In genomic region chr11:101300881-101301280, GRCm38 (mm10) we compare ENCODE assay signal across 8 mouse cellular contexts. TPM values are rescaled to one million over a fixed set of nuclear protein-coding genes. Genes with fewer than 3 reads are reported as not detected.
DNase-seq lines count a peak whose midpoint lies in the region; ATAC-seq and TF ChIP-seq lines count a peak whose summit lies in the region.

No protein-coding gene starts in this region.

- no peak for TF ChIP-seq POLR2A in kidney, adult 2 months (IDR thresholded peaks at IDR 0.05; ENCODE audit: low read depth, low read length)
- TF ChIP-seq POLR2A in bone marrow, adult 2 months (IDR thresholded peaks at IDR 0.05; ENCODE audit: borderline replicate concordance, control insufficient read depth, low read depth, low read length) = no peak

- no peaks in the 10 kb centered on the region for H3K36me3 ChIP-seq in kidney, adult 2 months (ENCODE audit: control insufficient read depth, insufficient read depth, low read length)
- H3K36me3 ChIP-seq in hindbrain, embryonic 14.5 days (replicated peaks; ENCODE audit: control insufficient read depth, insufficient read depth) = peaks cover 34% of the 10 kb centered on the region
- peaks cover 5% of the 10 kb centered on the region; the same call in 1 of the 2 replicates for H3K36me3 ChIP-seq in midbrain, embryonic 15.5 days (replicated peaks)

- no peaks in the 10 kb centered on the region for H3K27me3 ChIP-seq in kidney, adult 2 months (replicated peaks; ENCODE audit: control insufficient read depth, insufficient read depth, low read length)
- H3K27me3 ChIP-seq in hindbrain, embryonic 14.5 days (ENCODE audit: control insufficient read depth, insufficient read depth, low read length) = no peaks in the 10 kb centered on the region
- no peaks in the 10 kb centered on the region for H3K27me3 ChIP-seq in midbrain, embryonic 15.5 days (replicated peaks)

- H3K9ac ChIP-seq in hindbrain, embryonic 14.5 days = peak overlapping the region; percentile 90
- H3K9ac ChIP-seq in midbrain, embryonic 15.5 days = peak overlapping the region; percentile 85; the same call in 1 of the 2 replicates

- DNase-seq in kidney, adult 2 months = no peak
- no peak for DNase-seq in kidney, adult 11 months
- no peak for DNase-seq in hindbrain, embryonic 14.5 days (ENCODE audit: low spot score)
- DNase-seq in cerebellum, adult 18-20 months = no peak
- no peak for DNase-seq in left cerebral cortex, postnatal 36 days (ENCODE audit: low spot score in 2 of 2)
- no peak for DNase-seq in ovary, postnatal 36 days (ENCODE audit: low spot score)

- no peak for ATAC-seq in hindbrain, embryonic 14.5 days (ENCODE audit: low FRiP score)
- no peak for ATAC-seq in midbrain, embryonic 15.5 days (replicated peaks)

- intact Hi-C loops in left cerebral cortex, postnatal 36 days (cut with DNase I) = loop anchor here (5.0 kb wide), 1 partner anchor 49 kb away; the partner anchor contains the start of gene Vps25

- peak overlapping the region; percentile 34; the same call in 1 of the 2 replicates for H3K27ac ChIP-seq in kidney, adult 2 months (ENCODE audit: insufficient read depth, low read depth, low read length)
- H3K27ac ChIP-seq in bone marrow, adult 2 months (ENCODE audit: control insufficient read depth, insufficient read depth, low read depth, low read length, poor library complexity) = no peak overlapping the region
- H3K27ac ChIP-seq in hindbrain, embryonic 14.5 days = no peak overlapping the region
- H3K27ac ChIP-seq in midbrain, embryonic 15.5 days = no peak overlapping the region

- 67% methylated on average over 7 of the region's 7 CpGs for WGBS in kidney, adult 2 months
- WGBS in bone marrow, adult 2 months = 57% methylated on average over 7 of the region's 7 CpGs
- WGBS in hindbrain, embryonic 14.5 days = 75% methylated on average over 7 of the region's 7 CpGs
- WGBS in midbrain, embryonic 15.5 days = 67% methylated on average over 7 of the region's 7 CpGs

- H3K4me1 ChIP-seq in kidney, adult 2 months (ENCODE audit: control insufficient read depth, insufficient read depth, low read length) = peaks cover 16% of the 10 kb centered on the region; the same call in 1 of the 2 replicates
- H3K4me1 ChIP-seq in bone marrow, adult 2 months (ENCODE audit: control insufficient read depth, insufficient read depth, low read length) = no peaks in the 10 kb centered on the region; the same call in 1 of the 2 replicates
- peaks cover 12% of the 10 kb centered on the region for H3K4me1 ChIP-seq in hindbrain, embryonic 14.5 days (replicated peaks; ENCODE audit: control insufficient read depth, insufficient read depth, low read length)
- peaks cover 21% of the 10 kb centered on the region for H3K4me1 ChIP-seq in midbrain, embryonic 15.5 days

- H3K4me3 ChIP-seq in kidney, adult 2 months (ENCODE audit: insufficient read depth, low read depth, low read length) = peak overlapping the region; percentile 72
- H3K4me3 ChIP-seq in bone marrow, adult 2 months (replicated peaks; ENCODE audit: control insufficient read depth, low read depth, low read length) = peak overlapping the region; percentile 77
- peak overlapping the region; percentile 65; the same call in 1 of the 2 replicates for H3K4me3 ChIP-seq in hindbrain, embryonic 14.5 days (replicated peaks; ENCODE audit: low read length)
- peak overlapping the region; percentile 93 for H3K4me3 ChIP-seq in midbrain, embryonic 15.5 days

- peak; percentile 35 for TF ChIP-seq CTCF in kidney, adult 2 months (conservative IDR thresholded peaks at IDR 0.05; ENCODE audit: insufficient read depth, insufficient read length, low read depth, low read length)
- peak; percentile 43 for TF ChIP-seq CTCF in bone marrow, adult 2 months (IDR thresholded peaks at IDR 0.05; ENCODE audit: control insufficient read depth, insufficient read depth, low read length)

- H3K9me3 ChIP-seq in hindbrain, embryonic 14.5 days (ENCODE audit: control insufficient read depth, low read length) = no peaks in the 10 kb centered on the region
- no peaks in the 10 kb centered on the region for H3K9me3 ChIP-seq in midbrain, embryonic 15.5 days

- peak overlapping the region; percentile 99 for H3K4me2 ChIP-seq in hindbrain, embryonic 14.5 days (replicated peaks)
- H3K4me2 ChIP-seq in midbrain, embryonic 15.5 days = peak overlapping the region; percentile 97

RNA-seq across cellular contexts. Expression of gene Becn1, which starts 1.2 kb away (rescaled TPM):
- 61.9 and 89.5 TPM in 2 replicates for polyA plus RNA-seq in kidney, adult 2 months (2012; rRNA removed)
- 144 and 173 TPM in 2 replicates for polyA plus RNA-seq in bone marrow, adult 2 months (2011; ENCODE audit: insufficient read depth, insufficient read length, low replicate concordance, missing spikeins)
- polyA plus RNA-seq in hindbrain, embryonic 14.5 days (2014; fragmentation: Nextera tagmentation; extraction: Ambion mirVana) = 172 and 176 TPM in 2 replicates
- 183 and 186 TPM in 2 replicates for polyA plus RNA-seq in midbrain, embryonic 15.5 days (2015; fragmentation: Nextera tagmentation; extraction: Ambion mirVana)
- 100 to 1,000 TPM; 206 to 237 TPM for total RNA-seq in left cerebral cortex, postnatal 36 days (2021)

RNA-seq across cellular contexts. Expression of gene Psme3, which starts 15.1 kb away (rescaled TPM):
- 61.6 and 75.5 TPM in 2 replicates for polyA plus RNA-seq in kidney, adult 2 months (2012; rRNA removed)
- polyA plus RNA-seq in bone marrow, adult 2 months (2011; ENCODE audit: insufficient read depth, insufficient read length, low replicate concordance, missing spikeins) = 114 and 148 TPM in 2 replicates
- polyA plus RNA-seq in hindbrain, embryonic 14.5 days (2014; fragmentation: Nextera tagmentation; extraction: Ambion mirVana) = 89.7 and 97.3 TPM in 2 replicates
- polyA plus RNA-seq in midbrain, embryonic 15.5 days (2015; fragmentation: Nextera tagmentation; extraction: Ambion mirVana) = 115 and 120 TPM in 2 replicates
- total RNA-seq in left cerebral cortex, postnatal 36 days (2021) = 100 to 1,000 TPM; 114 to 133 TPM

RNA-seq across cellular contexts. Expression of gene Coa3, which starts 22.0 kb away (rescaled TPM):
- 540 and 572 TPM in 2 replicates for polyA plus RNA-seq in kidney, adult 2 months (2012; rRNA removed)
- 34.2 and 61.9 TPM in 2 replicates for polyA plus RNA-seq in bone marrow, adult 2 months (2011; ENCODE audit: insufficient read depth, insufficient read length, low replicate concordance, missing spikeins)
- 242 and 256 TPM in 2 replicates for polyA plus RNA-seq in hindbrain, embryonic 14.5 days (2014; fragmentation: Nextera tagmentation; extraction: Ambion mirVana)
- 202 and 204 TPM in 2 replicates for polyA plus RNA-seq in midbrain, embryonic 15.5 days (2015; fragmentation: Nextera tagmentation; extraction: Ambion mirVana)
- 100 to 1,000 TPM in 1 of 2 experiments, 10 to 100 TPM in 1; 97.7 to 112 TPM for total RNA-seq in left cerebral cortex, postnatal 36 days (2021)

RNA-seq across cellular contexts. Expression of gene Cntd1, which starts 22.1 kb away (rescaled TPM):
- 1.3 and 1.6 TPM in 2 replicates for polyA plus RNA-seq in kidney, adult 2 months (2012; rRNA removed)
- polyA plus RNA-seq in bone marrow, adult 2 months (2011; ENCODE audit: insufficient read depth, insufficient read length, low replicate concordance, missing spikeins) = 1.3 and 2.2 TPM in 2 replicates
- polyA plus RNA-seq in hindbrain, embryonic 14.5 days (2014; fragmentation: Nextera tagmentation; extraction: Ambion mirVana) = 0.42 and 0.91 TPM in 2 replicates
- 0.93 and 1.3 TPM in 2 replicates for polyA plus RNA-seq in midbrain, embryonic 15.5 days (2015; fragmentation: Nextera tagmentation; extraction: Ambion mirVana)
- total RNA-seq in left cerebral cortex, postnatal 36 days (2021) = under 1 TPM; 0.42 to 0.84 TPM

RNA-seq across cellular contexts. Expression of gene Aoc2, which starts 24.0 kb away (rescaled TPM):
- polyA plus RNA-seq in kidney, adult 2 months (2012; rRNA removed) = 2.6 and 3.1 TPM in 2 replicates
- polyA plus RNA-seq in bone marrow, adult 2 months (2011; ENCODE audit: insufficient read depth, insufficient read length, low replicate concordance, missing spikeins) = 11.0 and 12.4 TPM in 2 replicates
- polyA plus RNA-seq in hindbrain, embryonic 14.5 days (2014; fragmentation: Nextera tagmentation; extraction: Ambion mirVana) = 1.3 and 1.6 TPM in 2 replicates
- 2.2 and 2.9 TPM in 2 replicates for polyA plus RNA-seq in midbrain, embryonic 15.5 days (2015; fragmentation: Nextera tagmentation; extraction: Ambion mirVana)
- total RNA-seq in left cerebral cortex, postnatal 36 days (2021) = 1 to 10 TPM; 4.4 to 7.2 TPM
